Mouse (Mus musculus) bone marrow macrophage, adult 2 months (primary cell): ENCODE results near the gene Sema3g. TPM values are rescaled to one million over a fixed set of nuclear protein-coding genes. Genes with fewer than 3 reads are reported as not detected.

ENCODE experiments used
- H3K27ac ChIP-seq: 2 replicates; pipeline ENCODE4 v1.5.1; 2012; ENCODE audit warnings: low read depth, low read length; ENCODE audit not compliant: insufficient read depth
- H3K4me1 ChIP-seq: 2 replicates; pipeline ENCODE4 v1.6.1; 2012; ENCODE audit warnings: low read length; ENCODE audit not compliant: control insufficient read depth, insufficient read depth
- H3K4me3 ChIP-seq: 2 replicates; pipeline ENCODE4 v1.5.1; 2012; ENCODE audit warnings: mild to moderate bottlenecking, low read length, moderate library complexity; ENCODE audit not compliant: insufficient read depth
- CTCF ChIP-seq: IDR thresholded peaks from 2 replicates; pipeline ENCODE4 v1.5.1; 2012; ENCODE audit warnings: low read depth, mild to moderate bottlenecking, low read length, moderate library complexity
- POLR2A ChIP-seq: IDR thresholded peaks from 2 replicates; pipeline ENCODE4 v1.6.1; 2012; ENCODE audit warnings: mild to moderate bottlenecking, low read depth, low read length, borderline replicate concordance
- polyA plus RNA-seq: library from polyadenylated mRNA; stranded (reverse); fragments of >200 nt; gene quantifications from 2 replicates; pipeline ENCODE4 v1.2.4, GENCODE M21; 2012; ENCODE audit not compliant: missing spikeins, insufficient read depth, insufficient read length

The Sema3g gene
- not detected in 2 replicates for polyA plus RNA-seq

DNA sequence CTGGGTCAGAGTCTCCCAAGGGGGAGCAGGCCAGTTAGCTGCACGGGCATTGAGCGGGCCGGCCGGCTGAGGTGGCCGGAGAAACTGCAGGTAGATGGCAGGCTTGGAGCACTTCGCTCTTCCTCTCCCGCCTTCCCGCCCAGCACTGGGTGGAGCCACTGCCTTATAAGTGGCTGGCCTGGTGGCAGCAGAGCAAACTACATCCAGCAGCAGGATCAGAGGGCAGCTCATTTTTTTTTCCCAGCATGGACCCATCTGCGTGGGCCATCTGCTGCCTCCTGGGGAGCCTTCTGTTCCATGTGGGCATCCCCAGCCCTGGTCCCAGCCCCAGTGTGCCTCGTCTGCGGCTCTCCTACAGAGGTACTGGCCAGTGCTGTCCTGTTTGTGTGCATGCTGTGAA is at the start of gene Sema3g:
Gene Sema3g, plus strand, starts transcription at position 195 of the 400 bp plus-strand sequence.
- Histone ChIP-seq H3K4me1 (no peaks in the 10 kb centered on the region), H3K4me3 (no peak within 1 kb of the TSS), H3K27ac (no peak within 1 kb of the TSS)
- TF ChIP-seq CTCF: no peak
- no peak for TF ChIP-seq POLR2A

DNA sequence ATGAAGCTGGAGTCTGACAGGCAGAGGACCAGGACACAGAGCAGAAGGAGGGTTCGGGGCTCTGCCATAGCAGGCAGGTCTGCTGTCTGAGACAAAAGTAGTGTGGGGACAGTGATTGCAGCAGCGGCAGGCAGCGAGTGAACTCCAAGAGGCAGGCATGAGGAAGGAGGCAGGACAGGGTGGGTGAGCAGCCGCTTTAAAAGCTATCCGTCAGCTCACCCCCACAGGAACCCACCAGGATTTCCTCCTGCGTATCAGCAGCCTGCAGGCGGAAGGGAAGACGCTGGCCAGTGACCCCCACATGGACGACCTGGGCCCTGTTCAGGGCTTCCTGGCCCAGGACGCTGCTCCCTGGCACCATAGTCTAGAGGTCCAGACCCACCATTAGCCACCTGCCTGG is 49.2 kb upstream of the Sema3g start, which contains the start of gene Stab1:
Gene Stab1, minus strand, starts transcription at position 217 of the 400 bp plus-strand sequence.
- H3K4me3 ChIP-seq: peak within 1 kb of the TSS; percentile 46
- peak within 1 kb of the TSS; percentile 96 for H3K27ac ChIP-seq
- H3K4me1 ChIP-seq: peaks cover 88% of the 10 kb centered on the region
- TF ChIP-seq CTCF: no peak
- no peak for TF ChIP-seq POLR2A

DNA sequence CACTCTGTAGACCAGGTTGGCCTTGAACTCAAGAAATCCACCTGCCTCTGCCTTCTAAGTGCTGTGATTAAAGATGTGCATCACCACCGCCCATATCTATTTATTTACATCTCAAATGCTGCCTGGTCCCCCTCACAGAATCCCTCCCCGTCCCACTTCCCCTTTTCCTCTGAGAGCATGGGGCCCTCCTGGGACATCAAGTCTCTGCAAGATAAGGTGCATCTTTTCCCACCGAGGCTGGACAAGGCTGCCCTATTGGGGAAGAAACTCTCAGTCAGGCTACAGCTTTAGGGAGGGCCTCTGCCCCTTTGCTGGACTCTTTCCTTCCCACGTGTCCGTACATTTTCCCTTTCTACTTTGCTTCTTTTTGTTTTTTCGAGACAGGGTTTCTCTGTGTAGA is 48.2 kb upstream of the Sema3g start:
- Histone ChIP-seq H3K4me1 (peaks cover 86% of the 10 kb centered on the region), H3K4me3 (no peak overlapping the region), H3K27ac (peak overlapping the region; percentile 96; the same call in 1 of the 2 replicates)
- TF ChIP-seq CTCF (no peak), POLR2A (no peak)

DNA sequence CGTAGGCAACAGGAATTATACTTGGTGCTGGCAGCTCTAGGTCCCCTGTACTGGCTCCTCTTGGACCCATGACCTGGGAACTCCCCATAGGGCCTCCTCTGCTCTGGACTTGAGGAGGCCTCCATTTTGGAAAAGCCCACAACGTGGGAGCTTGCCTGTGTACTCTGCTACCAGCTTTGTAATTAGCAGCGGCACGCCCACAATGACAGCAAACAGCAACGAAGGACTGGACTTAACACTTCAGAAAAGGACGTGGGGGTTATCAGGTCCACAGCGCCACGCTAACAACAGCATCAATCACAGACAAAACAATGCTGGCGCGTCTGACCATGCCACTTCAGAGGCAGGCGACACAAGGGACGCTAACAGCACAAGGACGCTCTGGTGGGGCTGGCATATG is 46.7 kb upstream of the Sema3g start:
- H3K4me3 ChIP-seq: no peak overlapping the region
- H3K27ac ChIP-seq: no peak overlapping the region
- peaks cover 75% of the 10 kb centered on the region for H3K4me1 ChIP-seq
- no peak for TF ChIP-seq CTCF
- no peak for TF ChIP-seq POLR2A

DNA sequence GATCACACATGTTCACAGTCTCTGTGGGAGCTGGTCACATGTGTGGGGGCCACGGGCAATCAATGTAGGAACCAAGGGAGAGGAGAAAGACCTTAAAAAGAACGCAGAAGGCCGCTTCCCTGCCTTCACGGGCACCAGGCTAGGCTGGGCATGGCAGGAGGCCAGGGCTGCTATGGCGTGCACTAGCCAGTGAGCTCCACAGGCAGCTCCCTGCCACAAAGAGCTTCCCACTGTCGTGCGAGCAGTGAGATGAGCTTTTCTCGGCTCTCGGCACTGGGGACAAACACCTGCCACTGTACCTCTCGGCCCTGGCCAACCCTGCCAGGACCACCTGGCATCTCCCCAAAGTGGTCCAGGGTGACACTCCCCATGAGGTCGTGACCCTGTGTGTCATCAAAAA is 46.3 kb upstream of the Sema3g start:
- 0 out of 2 replicates have a peak overlapping the region, but pooled peaks have one; percentile 6 for H3K27ac ChIP-seq

DNA sequence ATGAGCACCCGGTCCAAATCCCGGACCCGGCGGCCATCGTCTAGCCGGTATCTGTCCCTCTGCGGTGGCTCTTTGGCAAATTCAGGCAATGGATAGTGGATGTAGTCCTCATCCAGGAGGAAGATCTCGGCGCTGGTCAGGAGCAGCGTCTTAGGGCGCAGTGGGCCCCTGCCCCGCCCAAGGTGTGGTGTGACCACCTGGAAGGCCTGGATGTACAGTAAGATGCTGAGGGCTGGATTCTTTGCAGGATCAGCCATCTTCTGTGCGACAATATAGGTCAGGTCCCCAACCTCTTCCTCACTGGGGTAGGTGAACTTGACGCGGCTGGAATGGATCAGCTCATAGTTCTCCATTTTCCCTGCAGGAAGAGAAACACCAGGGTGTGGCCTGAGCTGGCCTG is 45.8 kb upstream of the Sema3g start:
- H3K27ac ChIP-seq: peak overlapping the region; percentile 67
- TF ChIP-seq POLR2A (no peak), CTCF (no peak)
- H3K4me3 ChIP-seq: no peak overlapping the region
- peaks cover 73% of the 10 kb centered on the region for H3K4me1 ChIP-seq

More for the DNA sequence above, 46.3 kb upstream of the Sema3g start:
- Histone ChIP-seq H3K4me3 (no peak overlapping the region), H3K4me1 (peaks cover 78% of the 10 kb centered on the region)
- TF ChIP-seq CTCF: no peak
- no peak for TF ChIP-seq POLR2A

DNA sequence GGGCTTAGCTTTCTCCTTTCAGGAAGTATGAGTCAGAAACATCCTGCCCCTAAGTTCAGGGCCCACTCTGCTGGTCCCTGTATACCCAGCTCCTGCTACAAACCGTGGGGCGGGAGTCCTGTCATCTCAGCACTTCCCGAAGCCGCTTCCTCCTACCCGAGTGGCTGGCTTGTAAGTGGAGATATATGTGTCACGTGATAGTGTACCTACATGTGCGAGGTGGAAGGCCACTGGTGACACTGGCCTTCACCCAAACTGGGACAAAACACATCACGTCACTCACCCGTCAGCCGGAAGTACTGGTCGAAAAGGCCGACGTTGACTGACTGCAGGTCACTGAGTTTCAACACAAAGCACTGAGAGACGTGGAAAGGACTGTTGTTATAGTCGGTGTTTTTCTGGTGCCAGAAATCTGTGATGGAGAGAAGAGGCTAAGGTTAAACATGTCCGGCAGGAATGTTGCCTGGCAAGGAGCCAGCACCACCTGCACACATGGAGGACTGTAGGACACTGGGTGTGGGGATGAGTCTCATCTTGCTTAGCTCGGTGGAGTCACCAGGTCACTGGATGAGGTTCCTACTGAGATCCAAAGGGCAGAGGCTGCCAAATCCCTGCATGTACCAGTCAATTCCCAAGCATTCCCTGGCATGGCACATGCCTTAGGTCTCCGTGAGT is 44.7 kb upstream of the Sema3g start:
- Histone ChIP-seq H3K27ac (peak overlapping the region; percentile 67), H3K4me1 (peaks cover 62% of the 10 kb centered on the region), H3K4me3 (no peak overlapping the region)

DNA sequence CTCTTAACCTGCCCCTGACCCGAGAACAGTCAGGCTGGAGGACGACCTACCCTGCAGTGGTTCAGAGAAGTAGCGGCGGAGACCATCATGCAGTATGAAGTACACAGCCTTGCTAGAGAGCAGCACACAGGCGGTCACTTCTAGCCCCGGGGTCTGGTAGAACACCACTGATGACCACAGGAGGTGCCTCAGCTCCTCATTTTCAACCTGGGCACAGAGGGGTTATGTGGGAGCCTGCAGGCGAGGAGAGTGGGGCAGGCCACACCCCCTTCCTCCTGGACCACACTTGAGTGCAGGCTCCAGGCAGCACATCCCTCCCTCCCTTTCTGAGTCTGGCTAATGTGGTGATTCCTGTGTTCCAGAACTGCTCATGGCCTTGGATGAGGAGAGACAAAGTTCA is 44.1 kb upstream of the Sema3g start:
- Histone ChIP-seq H3K4me1 (peaks cover 57% of the 10 kb centered on the region), H3K4me3 (no peak overlapping the region), H3K27ac (peak overlapping the region; percentile 67)
- no peak for TF ChIP-seq CTCF
- TF ChIP-seq POLR2A: no peak

More for the DNA sequence above, 44.7 kb upstream of the Sema3g start:
- TF ChIP-seq CTCF (no peak), POLR2A (no peak)

DNA sequence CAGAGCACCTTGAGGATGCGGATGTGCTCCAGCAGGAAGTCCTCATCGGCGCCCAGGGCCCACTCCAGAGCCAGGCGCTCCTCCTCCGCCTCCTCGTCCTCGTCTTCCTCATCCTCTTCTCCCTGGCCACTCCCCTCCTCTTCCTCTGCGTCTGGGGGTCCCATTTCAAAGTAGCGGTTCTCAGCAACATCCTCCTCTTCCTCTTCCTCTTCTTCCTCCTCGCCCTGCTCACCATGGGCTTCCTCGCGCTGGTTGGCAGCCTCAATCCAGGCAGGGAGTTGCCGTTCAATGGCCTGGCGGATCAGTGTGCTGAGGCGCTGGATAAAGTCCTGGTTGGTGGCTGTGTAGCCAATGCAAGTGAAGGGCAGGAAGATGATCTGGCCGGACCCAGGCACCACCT is 40.4 kb upstream of the Sema3g start:
- H3K4me3 ChIP-seq: no peak overlapping the region
- H3K27ac ChIP-seq: no peak overlapping the region
- H3K4me1 ChIP-seq: peaks cover 36% of the 10 kb centered on the region
- TF ChIP-seq CTCF: no peak
- TF ChIP-seq POLR2A: no peak

DNA sequence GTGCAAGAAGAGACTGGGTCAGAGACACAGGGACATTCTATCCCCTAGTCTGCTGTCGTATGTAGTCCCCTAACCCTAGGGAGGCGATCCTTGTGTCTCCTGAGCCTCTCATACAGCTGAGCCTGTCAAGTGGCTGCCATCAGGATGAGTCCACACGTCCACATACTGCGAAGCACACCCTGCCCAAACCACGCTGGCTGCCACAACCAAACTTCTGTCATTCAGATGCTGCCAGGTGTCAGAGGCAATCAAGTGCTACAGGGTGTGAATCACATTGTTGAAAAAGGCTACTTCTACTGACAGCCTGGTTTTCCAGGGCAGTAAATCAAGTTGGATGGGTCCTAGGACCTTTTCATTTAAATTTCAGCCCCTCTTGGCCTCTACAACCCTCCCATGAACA is 39.9 kb upstream of the Sema3g start:
- Histone ChIP-seq H3K4me1 (peaks cover 36% of the 10 kb centered on the region), H3K4me3 (no peak overlapping the region), H3K27ac (no peak overlapping the region)
- TF ChIP-seq CTCF (no peak), POLR2A (no peak)
